Mouse (Mus musculus): Measurements from ENCODE around the gene Pde11a. TPM values are rescaled to one million over a fixed set of nuclear protein-coding genes. Genes with fewer than 3 reads are reported as not detected.
A peak's percentile ranks its signal among the peaks of the same experiment; 100 is the strongest.

Pde11a gene
- polyA plus RNA-seq, 1 experiment = 1.4 TPM

DNA sequence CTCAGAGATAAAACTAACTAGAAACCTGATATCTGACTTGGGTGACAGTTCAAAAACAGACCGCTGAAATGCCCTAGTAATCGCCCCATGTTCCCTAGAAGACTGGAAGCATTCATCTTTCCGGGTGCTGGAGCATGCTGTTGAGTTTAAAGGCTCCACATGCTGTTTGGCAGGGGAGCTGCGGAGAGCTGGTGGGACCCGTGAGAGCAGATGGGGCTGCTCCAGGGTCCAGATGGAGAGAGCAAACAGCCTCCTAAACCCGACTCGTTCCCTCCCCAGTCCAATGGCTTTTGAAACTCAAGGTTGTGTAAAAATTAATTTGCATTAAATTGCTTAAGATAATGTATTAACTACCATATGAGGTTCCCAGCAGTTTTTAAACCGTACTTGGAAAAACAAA lies 339.9 kb downstream of the Pde11a start:
- TF ChIP-seq CTCF (IDR thresholded peaks at IDR 0.05; ENCODE audit: extremely low read depth, insufficient read depth, low read length) (no peak), POLR2A (IDR thresholded peaks at IDR 0.05; ENCODE audit: extremely low read depth, insufficient read depth, low read length) (no peak)
- no peak overlapping the region for H3K27ac ChIP-seq (ENCODE audit: insufficient read depth, low read length)

GRCm38 (mm10) chr2:75997726-75998125 lies 340.8 kb downstream of the Pde11a start:
- H3K4me3 ChIP-seq (ENCODE audit: insufficient read depth, low read length) = no peak overlapping the region
- no peak for TF ChIP-seq POLR2A (IDR thresholded peaks at IDR 0.05; ENCODE audit: extremely low read depth, insufficient read depth, low read length)
- TF ChIP-seq CTCF (IDR thresholded peaks at IDR 0.05; ENCODE audit: extremely low read depth, insufficient read depth, low read length) = no peak
- H3K4me1 ChIP-seq (ENCODE audit: control insufficient read depth, insufficient read depth, low read length) = no peaks in the 10 kb centered on the region
- H3K27ac ChIP-seq (ENCODE audit: insufficient read depth, low read length) = no peak overlapping the region

More for the DNA sequence above, 339.9 kb downstream of the Pde11a start:
- H3K4me3 ChIP-seq (ENCODE audit: insufficient read depth, low read length) = no peak overlapping the region
- H3K4me1 ChIP-seq (ENCODE audit: control insufficient read depth, insufficient read depth, low read length) = no peaks in the 10 kb centered on the region

- TF ChIP-seq CTCF (IDR thresholded peaks at IDR 0.05; ENCODE audit: extremely low read depth, insufficient read depth, low read length) = no peak
- TF ChIP-seq POLR2A (IDR thresholded peaks at IDR 0.05; ENCODE audit: extremely low read depth, insufficient read depth, low read length) = no peak
- Histone ChIP-seq H3K4me1 (ENCODE audit: control insufficient read depth, insufficient read depth, low read length) (no peaks in the 10 kb centered on the region), H3K27ac (ENCODE audit: insufficient read depth, low read length) (no peak overlapping the region), H3K4me3 (ENCODE audit: insufficient read depth, low read length) (no peak overlapping the region)
Observed at GRCm38 (mm10) chr2:75994841-75995240, 343.7 kb downstream of the Pde11a start.

DNA sequence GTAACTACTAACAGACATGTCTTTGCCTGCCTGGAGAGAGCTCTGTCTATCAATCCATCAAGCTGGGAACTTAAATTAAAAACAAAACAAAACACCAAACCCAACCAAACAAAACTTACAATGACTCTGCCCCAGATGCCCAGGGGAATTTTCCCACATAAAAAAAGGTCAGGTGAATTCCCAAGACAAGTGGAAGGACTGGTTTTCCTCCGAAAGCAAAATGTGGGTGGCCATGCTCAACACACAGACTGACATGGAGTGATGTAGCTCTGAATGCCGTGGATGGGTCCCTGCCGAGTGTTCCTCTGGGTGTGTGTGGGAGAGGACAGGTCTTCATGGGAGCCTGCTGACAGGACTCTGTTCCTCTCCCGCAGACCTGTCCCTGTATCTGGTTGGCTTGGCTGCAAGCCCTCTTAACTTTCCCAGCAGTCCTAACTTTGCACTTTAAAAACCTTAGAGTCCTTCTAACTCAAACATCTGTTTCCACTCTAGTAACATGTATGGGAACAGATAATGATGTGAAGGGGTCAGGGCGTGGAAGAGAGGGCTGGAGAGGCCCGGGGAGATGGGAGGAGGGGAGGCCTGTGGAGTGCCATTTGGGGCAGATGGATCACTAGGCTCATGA lies 346.9 kb downstream of the Pde11a start:
- H3K27ac ChIP-seq (ENCODE audit: insufficient read depth, low read length) = no peak overlapping the region
- no peak overlapping the region for H3K4me3 ChIP-seq (ENCODE audit: insufficient read depth, low read length)
- TF ChIP-seq POLR2A (IDR thresholded peaks at IDR 0.05; ENCODE audit: extremely low read depth, insufficient read depth, low read length) (no peak), CTCF (IDR thresholded peaks at IDR 0.05; ENCODE audit: extremely low read depth, insufficient read depth, low read length) (no peak)
- no peaks in the 10 kb centered on the region; the same call in 1 of the 2 replicates for H3K4me1 ChIP-seq (ENCODE audit: control insufficient read depth, insufficient read depth, low read length)

GRCm38 (mm10) chr2:75990885-75991539 lies 347.6 kb downstream of the Pde11a start:
- no peak overlapping the region for H3K4me3 ChIP-seq (ENCODE audit: insufficient read depth, low read length)
- peak; percentile 47 for TF ChIP-seq CTCF (IDR thresholded peaks at IDR 0.05; ENCODE audit: extremely low read depth, insufficient read depth, low read length)
- no peak for TF ChIP-seq POLR2A (IDR thresholded peaks at IDR 0.05; ENCODE audit: extremely low read depth, insufficient read depth, low read length)
- H3K4me1 ChIP-seq (ENCODE audit: control insufficient read depth, insufficient read depth, low read length) = no peaks in the 10 kb centered on the region; the same call in 1 of the 2 replicates
- no peak overlapping the region for H3K27ac ChIP-seq (ENCODE audit: insufficient read depth, low read length)

- no peak overlapping the region for H3K27ac ChIP-seq (ENCODE audit: insufficient read depth, low read length)
- no peak overlapping the region for H3K4me3 ChIP-seq (ENCODE audit: insufficient read depth, low read length)
- TF ChIP-seq CTCF (IDR thresholded peaks at IDR 0.05; ENCODE audit: extremely low read depth, insufficient read depth, low read length) (no peak), POLR2A (IDR thresholded peaks at IDR 0.05; ENCODE audit: extremely low read depth, insufficient read depth, low read length) (no peak)
- H3K4me1 ChIP-seq (ENCODE audit: control insufficient read depth, insufficient read depth, low read length) = no peaks in the 10 kb centered on the region; the same call in 1 of the 2 replicates
Observed at GRCm38 (mm10) chr2:75989694-75990093, 348.9 kb downstream of the Pde11a start.

DNA sequence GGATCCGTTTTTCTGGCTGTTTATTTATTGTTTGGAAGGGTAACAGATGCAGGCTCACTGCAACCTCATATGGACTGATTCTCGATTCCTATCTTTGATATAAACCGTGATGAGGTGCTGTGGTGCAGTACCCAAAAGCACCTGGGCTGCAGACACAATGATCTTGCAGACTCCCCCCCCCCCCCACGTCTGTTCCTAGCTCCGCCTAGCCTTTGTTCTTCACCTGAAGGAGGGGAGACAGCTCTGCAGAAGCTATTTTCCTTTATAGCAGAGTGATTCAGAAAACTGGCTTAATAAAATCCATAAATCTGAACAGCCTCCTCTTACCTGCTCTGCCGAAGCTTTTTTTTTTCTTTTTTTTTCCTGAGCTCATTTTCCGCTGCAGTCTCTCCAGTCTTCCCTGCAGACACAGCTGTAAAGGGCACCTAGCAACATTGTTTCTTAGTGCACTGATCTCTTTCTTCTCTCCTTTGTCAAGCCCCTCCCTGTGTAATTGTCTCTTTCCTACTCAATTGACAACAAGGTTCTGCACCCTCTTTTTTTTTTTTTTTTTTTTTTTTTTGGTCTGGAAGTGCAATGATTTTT lies 349.7 kb downstream of the Pde11a start:
- H3K4me1 ChIP-seq (ENCODE audit: control insufficient read depth, insufficient read depth, low read length) = no peaks in the 10 kb centered on the region; the same call in 1 of the 2 replicates
- TF ChIP-seq POLR2A (IDR thresholded peaks at IDR 0.05; ENCODE audit: extremely low read depth, insufficient read depth, low read length) = no peak
- no peak for TF ChIP-seq CTCF (IDR thresholded peaks at IDR 0.05; ENCODE audit: extremely low read depth, insufficient read depth, low read length)
- no peak overlapping the region for H3K27ac ChIP-seq (ENCODE audit: insufficient read depth, low read length)
- H3K4me3 ChIP-seq (ENCODE audit: insufficient read depth, low read length) = no peak overlapping the region

GRCm38 (mm10) chr2:75988378-75988777 lies 350.2 kb downstream of the Pde11a start:
- TF ChIP-seq CTCF (IDR thresholded peaks at IDR 0.05; ENCODE audit: extremely low read depth, insufficient read depth, low read length) (no peak), POLR2A (IDR thresholded peaks at IDR 0.05; ENCODE audit: extremely low read depth, insufficient read depth, low read length) (no peak)
- Histone ChIP-seq H3K27ac (ENCODE audit: insufficient read depth, low read length) (no peak overlapping the region), H3K4me1 (ENCODE audit: control insufficient read depth, insufficient read depth, low read length) (no peaks in the 10 kb centered on the region; the same call in 1 of the 2 replicates), H3K4me3 (ENCODE audit: insufficient read depth, low read length) (no peak overlapping the region)

DNA sequence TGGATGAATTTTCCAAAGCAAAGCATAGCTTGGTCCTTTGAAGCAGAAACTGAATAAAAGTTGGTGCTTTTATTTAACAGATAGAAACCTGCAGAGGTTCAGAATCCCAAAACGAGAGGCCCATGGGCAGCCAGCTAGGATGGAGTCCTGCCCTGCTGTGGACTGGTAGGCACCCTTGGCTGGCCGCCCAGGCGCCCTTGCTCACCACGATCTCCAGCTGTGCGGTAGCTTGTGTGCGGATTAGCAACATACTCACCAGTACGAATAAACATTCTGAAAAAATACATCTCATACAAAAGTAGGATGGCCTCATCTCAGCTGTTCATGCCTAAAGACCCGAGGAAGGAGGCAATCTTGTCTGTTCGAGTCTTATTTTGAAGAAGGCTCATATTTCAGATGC lies 350.8 kb downstream of the Pde11a start:
- H3K4me1 ChIP-seq (ENCODE audit: control insufficient read depth, insufficient read depth, low read length) = no peaks in the 10 kb centered on the region; the same call in 1 of the 2 replicates
- H3K27ac ChIP-seq (ENCODE audit: insufficient read depth, low read length) = no peak overlapping the region
- no peak overlapping the region for H3K4me3 ChIP-seq (ENCODE audit: insufficient read depth, low read length)
- TF ChIP-seq POLR2A (IDR thresholded peaks at IDR 0.05; ENCODE audit: extremely low read depth, insufficient read depth, low read length) (no peak), CTCF (IDR thresholded peaks at IDR 0.05; ENCODE audit: extremely low read depth, insufficient read depth, low read length) (no peak)

Data from cortical plate, adult 2 months (tissue).